Mouse (Mus musculus) heart, postnatal 0 days (tissue): ENCODE measurements around the gene Hint2.

Source experiments
- CTCF ChIP-seq: IDR thresholded peaks from 2 replicates; pipeline ENCODE4 v1.5.1; 2016; ENCODE audit warnings: antibody characterized with exemption, control low read depth, low read depth
- EP300 ChIP-seq: IDR thresholded peaks from 2 replicates; pipeline ENCODE4 v1.6.1; 2016; ENCODE audit warnings: antibody characterized with exemption, low read depth

- no peak for TF ChIP-seq CTCF
- TF ChIP-seq EP300, result no peak
These were observed 36.0 kb downstream of the Hint2 start for GRCm38 (mm10) chr4:43620146-43620778.
